In genomic region chr19:10809428-10810175, GRCm38 (mm10) we compare ENCODE assay signal across 9 mouse cellular contexts. TPM values are rescaled to one million over a fixed set of nuclear protein-coding genes. Genes with fewer than 3 reads are reported as not detected.
DNase-seq lines count a peak whose midpoint lies in the region; ATAC-seq lines count a peak whose summit lies in the region.
"Had no signal": no experiment of that assay in that cellular context is flagged by ENCODE, and none has a peak within 500 bp of the region (broad histone marks: within the 10 kb centered on the region; RNA-seq: fewer than 3 reads in every experiment).

No protein-coding gene starts in this region.

- 68% methylated on average over 11 of the region's 11 CpGs for WGBS in hindbrain, embryonic 14.5 days
- 80% methylated on average over 11 of the region's 11 CpGs for WGBS in midbrain, embryonic 10.5 days

- H3K4me1 ChIP-seq in hindbrain, embryonic 14.5 days (replicated peaks; ENCODE audit: control insufficient read depth, insufficient read depth, low read length) = 0 out of 2 replicates have a peak, but pooled peaks cover 8% of the 10 kb centered on the region
- peaks cover 11% of the 10 kb centered on the region for H3K4me1 ChIP-seq in midbrain, embryonic 10.5 days
- H3K4me1 ChIP-seq: limb, embryonic 15.5 days had no signal

- H3K36me3 ChIP-seq in hindbrain, embryonic 14.5 days (replicated peaks; ENCODE audit: control insufficient read depth, insufficient read depth) = no peaks in the 10 kb centered on the region
- H3K36me3 ChIP-seq in midbrain, embryonic 10.5 days = no peaks in the 10 kb centered on the region
- H3K36me3 ChIP-seq: limb, embryonic 15.5 days had no signal

- no peak overlapping the region for H3K4me2 ChIP-seq in hindbrain, embryonic 14.5 days (replicated peaks)
- H3K4me2 ChIP-seq: limb, embryonic 15.5 days had no signal

- no peaks in the 10 kb centered on the region for H3K9me3 ChIP-seq in hindbrain, embryonic 14.5 days (ENCODE audit: control insufficient read depth, low read length)
- H3K9me3 ChIP-seq in midbrain, embryonic 10.5 days (replicated peaks) = no peaks in the 10 kb centered on the region
- H3K9me3 ChIP-seq: limb, embryonic 15.5 days had no signal

- H3K4me3 ChIP-seq in hindbrain, embryonic 14.5 days (replicated peaks; ENCODE audit: low read length) = no peak overlapping the region
- H3K4me3 ChIP-seq in midbrain, embryonic 10.5 days = no peak overlapping the region
- H3K4me3 ChIP-seq: limb, embryonic 15.5 days had no signal

- peak; percentile 39 for DNase-seq in cerebellum, adult 9-11 months
- DNase-seq in R1 (ENCODE audit: low read depth, low spot score) = peak; percentile 73
- DNase-seq in hindbrain, embryonic 14.5 days (ENCODE audit: low spot score) = peak; percentile 65
- peak; percentile 23 for DNase-seq in midbrain, embryonic 10.5 days (ENCODE audit: low spot score)
- DNase-seq in gastrocnemius, adult 18-20 months (ENCODE audit: low spot score) = no peak
- no peak for DNase-seq in thymus, adult 18-20 months
- DNase-seq in spleen, adult 18-20 months = no peak

- H3K9ac ChIP-seq in hindbrain, embryonic 14.5 days = no peak overlapping the region
- H3K9ac ChIP-seq: limb, embryonic 15.5 days had no signal

- H3K27me3 ChIP-seq in hindbrain, embryonic 14.5 days (ENCODE audit: control insufficient read depth, insufficient read depth, low read length) = no peaks in the 10 kb centered on the region
- H3K27me3 ChIP-seq in midbrain, embryonic 10.5 days (ENCODE audit: low read depth, poor library complexity, severe bottlenecking) = no peaks in the 10 kb centered on the region
- H3K27me3 ChIP-seq: limb, embryonic 15.5 days had no signal

- H3K27ac ChIP-seq in hindbrain, embryonic 14.5 days = peak overlapping the region; percentile 44
- H3K27ac ChIP-seq in midbrain, embryonic 10.5 days (replicated peaks) = peak overlapping the region; percentile 17; the same call in 1 of the 2 replicates
- H3K27ac ChIP-seq: limb, embryonic 15.5 days had no signal

- ATAC-seq in cerebellum, adult (ENCODE audit: insufficient number of reproducible peaks, low FRiP score, low TSS enrichment) = no peak
- peak; percentile 55; the same call in 1 of the 2 replicates for ATAC-seq in hindbrain, embryonic 14.5 days (ENCODE audit: low FRiP score)

RNA-seq across cellular contexts. Expression of gene Cd6, which starts 20.3 kb away (rescaled TPM):
- 0.09 TPM in 1 of 2 replicates, not detected in the other for polyA plus RNA-seq in hindbrain, embryonic 14.5 days (2014; fragmentation: Nextera tagmentation; extraction: Ambion mirVana)
- polyA plus RNA-seq in midbrain, embryonic 10.5 days (2016; fragmentation: Nextera tagmentation; extraction: Ambion mirVana) = not detected in 2 replicates
- not detected for total RNA-seq in gastrocnemius, adult 18-20 months (2021)
- polyA plus RNA-seq: limb, embryonic 15.5 days had no signal

RNA-seq across cellular contexts. Expression of gene Slc15a3, which starts 29.9 kb away (rescaled TPM):
- 0.22 and 0.29 TPM in 2 replicates for polyA plus RNA-seq in hindbrain, embryonic 14.5 days (2014; fragmentation: Nextera tagmentation; extraction: Ambion mirVana)
- 0.20 TPM in 2 replicates for polyA plus RNA-seq in midbrain, embryonic 10.5 days (2016; fragmentation: Nextera tagmentation; extraction: Ambion mirVana)
- total RNA-seq in gastrocnemius, adult 18-20 months (2021) = under 1 TPM; 0.23 to 0.55 TPM

Comparison
In these comparisons a context has a peak if more than half of its experiments do, and no peak if none do; other contexts are left out.
1. DNase-seq: peak in cerebellum, adult 9-11 months (single experiment), R1 (single experiment), hindbrain, embryonic 14.5 days (single experiment) and midbrain, embryonic 10.5 days (single experiment); none in gastrocnemius, adult 18-20 months (single experiment), thymus, adult 18-20 months (0 of 2) and spleen, adult 18-20 months (0 of 2).